Mouse (Mus musculus) ES-E14 (cell line): ENCODE data around the gene Notch1. TPM values are rescaled to one million over a fixed set of nuclear protein-coding genes. Genes with fewer than 3 reads are reported as not detected.

ENCODE experiments used
- DNase-seq: peaks from one replicate; pipeline ENCODE4 v3.0.0-alpha.2; 2013; ENCODE audit warnings: low read depth, low spot score
- H3K27ac ChIP-seq: 2 replicates; pipeline ENCODE4 v1.5.1; 2012; ENCODE audit warnings: low read depth, mild to moderate bottlenecking, low read length, moderate library complexity, mixed read lengths; ENCODE audit not compliant: poor library complexity, insufficient read depth, severe bottlenecking
- H3K36me3 ChIP-seq: 2 replicates; pipeline ENCODE4 v1.6.1; 2012; ENCODE audit warnings: mild to moderate bottlenecking, low read length, moderate library complexity, mixed read lengths; ENCODE audit not compliant: control insufficient read depth, poor library complexity, insufficient read depth, severe bottlenecking
- H3K4me1 ChIP-seq, 2 experiments: fragments of 150-350 bp in 1 of 2; sonication (generic) in 1 of 2; 2 replicates each; pipeline ENCODE4 v1.6.1; 2012; ENCODE audit warnings: low read length in 2 of 2, mild to moderate bottlenecking in 1 of 2, mixed read lengths in 1 of 2; ENCODE audit not compliant: control insufficient read depth in 2 of 2, insufficient read depth in 2 of 2, poor library complexity in 1 of 2
- H3K4me3 ChIP-seq, 2 experiments: fragments of 150-350 bp in 1 of 2; sonication (generic) in 1 of 2; 2 replicates each; pipeline ENCODE4 v1.5.1; 2012; ENCODE audit warnings: low read length in 2 of 2, low read depth in 1 of 2, mild to moderate bottlenecking in 1 of 2, mixed read lengths in 1 of 2; ENCODE audit not compliant: insufficient read depth in 1 of 2, poor library complexity in 1 of 2, severe bottlenecking in 1 of 2
- H3K9ac ChIP-seq: 2 replicates; pipeline ENCODE4 v1.6.1; 2012; ENCODE audit warnings: low read depth, mild to moderate bottlenecking, low read length, mixed read lengths; ENCODE audit not compliant: poor library complexity, insufficient read depth, severe bottlenecking
- H3K9me3 ChIP-seq: fragments of 150-350 bp; sonication (generic); 2 replicates; pipeline ENCODE4 v1.6.1; 2012; ENCODE audit warnings: low read depth, mild to moderate bottlenecking, low read length; ENCODE audit not compliant: control insufficient read depth, insufficient read depth
- CHD2 ChIP-seq: IDR thresholded peaks from 2 replicates; pipeline ENCODE4 v1.6.1; 2014; ENCODE audit warnings: mild to moderate bottlenecking, low read depth, low read length, inconsistent platforms
- HCFC1 ChIP-seq: IDR thresholded peaks from 2 replicates; pipeline ENCODE4 v1.6.1; 2012; ENCODE audit warnings: low read length, inconsistent platforms, borderline replicate concordance; ENCODE audit not compliant: insufficient read depth
- MAFK ChIP-seq: IDR thresholded peaks from 2 replicates; pipeline ENCODE4 v1.6.1; 2014; ENCODE audit warnings: mild to moderate bottlenecking, low read depth, low read length, inconsistent platforms; ENCODE audit not compliant: insufficient read depth
- ZC3H11A ChIP-seq: IDR thresholded peaks from 2 replicates; pipeline ENCODE4 v1.6.1; 2012; ENCODE audit warnings: low read depth, mild to moderate bottlenecking, inconsistent platforms, low read length, borderline replicate concordance
- ZNF384 ChIP-seq: IDR thresholded peaks from 2 replicates; pipeline ENCODE4 v1.6.1; 2012; ENCODE audit warnings: low read depth, low read length, inconsistent platforms
- in situ Hi-C, 2 experiments: fragments of 600-800 bp; cut with MboI; formaldehyde crosslinking; loops; one replicate each; pipeline ENCODE4 v1.15.1; 2025; ENCODE audit warnings: low sequenced_read_pairs in 2 of 2, inconsistent platforms in 1 of 2; ENCODE audit not compliant: unreplicated experiment in 2 of 2
- total RNA-seq: library from RNA; depleted of rRNA; stranded (reverse); fragments of 300-350 nt; gene quantifications from 2 replicates; pipeline ENCODE4 v1.2.3, GENCODE M21; 2012

The Notch1 gene
- total RNA-seq, 1 experiment: 34.9 TPM

GRCm38 (mm10) chr2:26507961-26508391 is 8.5 kb downstream of the Notch1 start:
- Histone ChIP-seq H3K9ac (no peak overlapping the region; the same call in 1 of the 2 replicates), H3K4me3 (no peak overlapping the region), H3K36me3 (no peaks in the 10 kb centered on the region), H3K4me1 (peaks cover 4 to 28% of the 10 kb centered on the region in 2 experiments; a peak in 3 of 4 replicates), H3K27ac (no peak overlapping the region; the same call in 1 of the 2 replicates), H3K9me3 (no peaks in the 10 kb centered on the region)
- TF ChIP-seq ZNF384: no peak
- no peak for TF ChIP-seq ZC3H11A
- TF ChIP-seq CHD2: no peak
- no peak for TF ChIP-seq HCFC1
- no peak for TF ChIP-seq MAFK
- DNase-seq: no peak
- in situ Hi-C loops: no loop called here

- no peaks in the 10 kb centered on the region for H3K9me3 ChIP-seq
- in situ Hi-C loops: no loop called here
- DNase-seq: peak; percentile 83
- H3K4me1 ChIP-seq: peaks cover 4 to 28% of the 10 kb centered on the region in 2 experiments; a peak in 3 of 4 replicates
- H3K4me3 ChIP-seq: no peak overlapping the region
- H3K9ac ChIP-seq: peak overlapping the region; percentile 14; the same call in 1 of the 2 replicates
- H3K36me3 ChIP-seq: no peaks in the 10 kb centered on the region
- peak overlapping the region; percentile 54; the same call in 1 of the 2 replicates for H3K27ac ChIP-seq
- TF ChIP-seq MAFK (peak; percentile 76), ZC3H11A (no peak)
Observed at GRCm38 (mm10) chr2:26507481-26507886, 9.0 kb downstream of the Notch1 start.

DNA sequence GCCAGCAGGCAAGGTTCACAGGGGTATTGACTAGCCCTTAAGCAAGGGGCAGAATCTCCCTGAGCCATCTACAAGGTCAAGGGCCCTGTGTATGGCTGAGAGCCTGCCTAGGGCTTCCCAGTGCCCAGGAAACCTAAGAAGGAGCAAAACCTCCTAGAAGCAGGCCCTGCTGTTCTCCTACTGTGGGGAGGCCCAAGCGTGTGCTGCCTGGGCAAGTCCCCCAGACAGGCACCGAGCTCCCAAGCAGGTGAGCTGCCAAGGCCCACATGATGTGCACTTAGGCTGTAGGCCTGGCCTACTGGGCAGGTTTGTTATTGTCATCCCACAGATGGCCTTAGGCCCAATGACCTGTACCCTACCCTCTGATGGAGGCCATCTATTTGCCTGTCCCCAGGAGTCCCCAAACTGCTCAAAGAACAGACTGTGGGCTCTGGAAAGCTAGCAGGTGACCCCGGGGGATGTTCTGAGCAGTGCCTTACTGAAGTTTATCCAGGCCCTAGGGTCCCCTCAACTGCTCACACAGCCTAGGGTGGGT is 9.7 kb downstream of the Notch1 start:
- Histone ChIP-seq H3K4me1 (peaks cover 4 to 30% of the 10 kb centered on the region in 2 experiments; a peak in 3 of 4 replicates), H3K27ac (peak overlapping the region; percentile 54; the same call in 1 of the 2 replicates), H3K9ac (peak overlapping the region; percentile 48; the same call in 1 of the 2 replicates), H3K9me3 (no peaks in the 10 kb centered on the region), H3K4me3 (no peak overlapping the region), H3K36me3 (no peaks in the 10 kb centered on the region)
- TF ChIP-seq CHD2 (no peak), ZC3H11A (no peak), ZNF384 (no peak), HCFC1 (no peak)
- in situ Hi-C loops: no loop called here
- no peak for DNase-seq

- no peak overlapping the region for H3K27ac ChIP-seq
- H3K4me1 ChIP-seq: peaks cover 4 to 39% of the 10 kb centered on the region in 2 experiments; a peak in 3 of 4 replicates
- no peaks in the 10 kb centered on the region for H3K9me3 ChIP-seq
- no peak for DNase-seq
- in situ Hi-C loops: no loop called here
- no peak overlapping the region; the same call in 1 of the 2 replicates for H3K9ac ChIP-seq
- TF ChIP-seq MAFK: no peak
- no peak for TF ChIP-seq CHD2
- TF ChIP-seq ZC3H11A: no peak
- TF ChIP-seq ZNF384: no peak
- no peak for TF ChIP-seq HCFC1
- H3K36me3 ChIP-seq: peaks cover 4% of the 10 kb centered on the region; the same call in 1 of the 2 replicates
- peak overlapping the region in 1 of 2 experiments; percentile 89; a peak in 1 of 4 replicates for H3K4me3 ChIP-seq
Observed at GRCm38 (mm10) chr2:26504772-26505480, 11.5 kb downstream of the Notch1 start.
